Mouse (Mus musculus) T-helper 17 cell (primary cell): ENCODE results near the gene Myl4.
"Not testable (repeated sequence)": the region's sequence is repeated elsewhere in the genome, so short reads cannot be mapped to it uniquely, and the experiment has no call there.

Experiments
- in situ Hi-C, 2 experiments: fragments of 300-600 bp; cut with MboI, MseI; formaldehyde crosslinking; loops; 1 replicate in 1 of 2; 2 replicates in 1 of 2; pipeline ENCODE4 v1.15.1; 2025; ENCODE audit warnings: high pct_unique_total_duplicates in 2 of 2

Gene Myl4

GRCm38 (mm10) chr11:104570515-104570914 is 20.1 kb downstream of the Myl4 start:
- in situ Hi-C loops, result not testable (repeated sequence)

GRCm38 (mm10) chr11:104571373-104571772 is 20.9 kb downstream of the Myl4 start:
- in situ Hi-C loops, result not testable (repeated sequence)

GRCm38 (mm10) chr11:104572091-104572490 is 21.6 kb downstream of the Myl4 start:
- in situ Hi-C loops, result no loop called here

GRCm38 (mm10) chr11:104572566-104572965 is 22.1 kb downstream of the Myl4 start:
- in situ Hi-C loops, result no loop called here

GRCm38 (mm10) chr11:104576772-104577612 is 26.5 kb downstream of the Myl4 start:
- in situ Hi-C loops, result loop anchor here in 1 of 2 experiments (25.0 kb wide), 2 partner anchors 285 to 1435 kb away; partner anchors contain the start of gene Kcnh6

- in situ Hi-C loops, result loop anchor here in 1 of 2 experiments (25.0 kb wide), 2 partner anchors 284 to 1434 kb away; partner anchors contain the start of gene Kcnh6
Measured at GRCm38 (mm10) chr11:104578074-104578473, 27.6 kb downstream of the Myl4 start.

GRCm38 (mm10) chr11:104579084-104579483 is 28.6 kb downstream of the Myl4 start:
- in situ Hi-C loops, result loop anchor here in 1 of 2 experiments (25.0 kb wide), 2 partner anchors 283 to 1433 kb away; partner anchors contain the start of gene Kcnh6

- in situ Hi-C loops, result loop anchor here in 1 of 2 experiments (25.0 kb wide), 2 partner anchors 283 to 1433 kb away; partner anchors contain the start of gene Kcnh6
Measured at GRCm38 (mm10) chr11:104579575-104579974, 29.1 kb downstream of the Myl4 start.

- in situ Hi-C loops, result loop anchor here in 1 of 2 experiments (5.0 to 25.0 kb wide), 3 partner anchors 63 to 1432 kb away; partner anchors contain the start of gene Kcnh6
Measured at GRCm38 (mm10) chr11:104580091-104580490, 29.6 kb downstream of the Myl4 start.

- in situ Hi-C loops, result loop anchor here in 1 of 2 experiments (5.0 to 25.0 kb wide), 3 partner anchors 63 to 1432 kb away; partner anchors contain the start of gene Kcnh6
Measured at GRCm38 (mm10) chr11:104580606-104581005, 30.1 kb downstream of the Myl4 start.

- in situ Hi-C loops, result loop anchor here in 1 of 2 experiments (5.0 to 25.0 kb wide), 3 partner anchors 64 to 1431 kb away; partner anchors contain the start of gene Kcnh6
Measured at GRCm38 (mm10) chr11:104581446-104582307, 31.2 kb downstream of the Myl4 start.

GRCm38 (mm10) chr11:104582308-104582606 is 31.8 kb downstream of the Myl4 start:
- in situ Hi-C loops, result loop anchor here in 1 of 2 experiments (5.0 to 25.0 kb wide), 3 partner anchors 65 to 1430 kb away; partner anchors contain the start of gene Kcnh6

- in situ Hi-C loops, result loop anchor here in 1 of 2 experiments (5.0 to 25.0 kb wide), 3 partner anchors 65 to 1430 kb away; partner anchors contain the start of gene Kcnh6
Measured at GRCm38 (mm10) chr11:104582630-104583364, 32.3 kb downstream of the Myl4 start.

- in situ Hi-C loops, result loop anchor here in 1 of 2 experiments (25.0 kb wide), 2 partner anchors 277 to 1427 kb away; partner anchors contain the start of gene Kcnh6
Measured at GRCm38 (mm10) chr11:104585495-104585894, 35.0 kb downstream of the Myl4 start.

GRCm38 (mm10) chr11:104587904-104588303 is 37.4 kb downstream of the Myl4 start:
- in situ Hi-C loops, result loop anchor here in 1 of 2 experiments (25.0 kb wide), 2 partner anchors 274 to 1424 kb away; partner anchors contain the start of gene Kcnh6

- in situ Hi-C loops, result loop anchor here in 1 of 2 experiments (25.0 kb wide), 2 partner anchors 274 to 1424 kb away; partner anchors contain the start of gene Kcnh6
Measured at GRCm38 (mm10) chr11:104588513-104588912, 38.0 kb downstream of the Myl4 start.

- in situ Hi-C loops, result loop anchor here in 1 of 2 experiments (25.0 kb wide), 2 partner anchors 273 to 1423 kb away; partner anchors contain the start of gene Kcnh6
Measured at GRCm38 (mm10) chr11:104589570-104589969, 39.1 kb downstream of the Myl4 start.

GRCm38 (mm10) chr11:104590148-104590547 is 39.7 kb downstream of the Myl4 start:
- in situ Hi-C loops, result loop anchor here in 1 of 2 experiments (25.0 kb wide), 2 partner anchors 272 to 1422 kb away; partner anchors contain the start of gene Kcnh6

GRCm38 (mm10) chr11:104592066-104592835 is 41.8 kb downstream of the Myl4 start:
- in situ Hi-C loops, result loop anchor here in 1 of 2 experiments (25.0 kb wide), 2 partner anchors 270 to 1420 kb away; partner anchors contain the start of gene Kcnh6
